Mouse (Mus musculus) neural tube, embryonic 12.5 days (tissue): ENCODE measurements around the gene Pidd1. TPM values are rescaled to one million over a fixed set of nuclear protein-coding genes. Genes with fewer than 3 reads are reported as not detected.

Source experiments
- ATAC-seq: fragments of 200-750 bp; cut with Nextera tagmentation; 2 replicates; pipeline ENCODE4 v1.8.0; 2017; ENCODE audit warnings: low read depth, mild to moderate bottlenecking, moderate TSS enrichment, moderate library complexity; ENCODE audit not compliant: low FRiP score
- H3K27ac ChIP-seq: fragments of 300-500 bp; sonication (generic); 2 replicates; pipeline ENCODE4 v1.5.1; 2016
- H3K27me3 ChIP-seq: fragments of 300-500 bp; sonication (generic); replicated peaks from 2 replicates; pipeline ENCODE4 v1.6.1; 2016; ENCODE audit warnings: mild to moderate bottlenecking
- H3K36me3 ChIP-seq: fragments of 300-500 bp; sonication (generic); 2 replicates; pipeline ENCODE4 v1.6.1; 2016; ENCODE audit warnings: mild to moderate bottlenecking
- H3K4me1 ChIP-seq: fragments of 300-500 bp; sonication (generic); 2 replicates; pipeline ENCODE4 v1.6.1; 2016
- H3K4me2 ChIP-seq: fragments of 300-500 bp; sonication (generic); replicated peaks from 2 replicates; pipeline ENCODE4 v1.6.1; 2016; ENCODE audit warnings: mild to moderate bottlenecking
- H3K4me3 ChIP-seq: fragments of 300-500 bp; sonication (generic); 2 replicates; pipeline ENCODE4 v1.5.1; 2016
- H3K9ac ChIP-seq: fragments of 300-500 bp; sonication (generic); 2 replicates; pipeline ENCODE4 v1.6.1; 2016; ENCODE audit warnings: mild to moderate bottlenecking
- H3K9me3 ChIP-seq: fragments of 300-500 bp; sonication (generic); 2 replicates; pipeline ENCODE4 v1.6.1; 2016; ENCODE audit warnings: mild to moderate bottlenecking
- WGBS: fragments of 180-500 bp; shearing (Covaris S2); methylation state at CpG from one replicate; pipeline ENCODE4 v1.1.7; 2016; 5-methylcytosine and 5-hydroxymethylcytosine counted together
- polyA plus RNA-seq: library from polyadenylated mRNA; unstranded; fragments of >200 nt; fragmentation: Nextera tagmentation; extraction: Ambion mirVana; gene quantifications from 2 replicates; pipeline ENCODE4 v1.2.1, GENCODE M21; 2016

The Pidd1 gene
- polyA plus RNA-seq, 1 experiment from 2014 or later, result 9.8 TPM

GRCm38 (mm10) chr7:141438201-141438968 lies 5.4 kb downstream of the Pidd1 start:
- WGBS, result 95% methylated on average over 12 of the region's 12 CpGs
- Histone ChIP-seq H3K4me3 (no peak overlapping the region), H3K27me3 (no peaks in the 10 kb centered on the region), H3K9me3 (no peaks in the 10 kb centered on the region), H3K4me1 (peaks cover 60% of the 10 kb centered on the region), H3K9ac (0 out of 2 replicates have a peak overlapping the region, but pooled peaks have one; percentile 17), H3K27ac (no peak overlapping the region), H3K4me2 (no peak overlapping the region), H3K36me3 (peaks cover 34% of the 10 kb centered on the region)
- ATAC-seq, result no peak

DNA sequence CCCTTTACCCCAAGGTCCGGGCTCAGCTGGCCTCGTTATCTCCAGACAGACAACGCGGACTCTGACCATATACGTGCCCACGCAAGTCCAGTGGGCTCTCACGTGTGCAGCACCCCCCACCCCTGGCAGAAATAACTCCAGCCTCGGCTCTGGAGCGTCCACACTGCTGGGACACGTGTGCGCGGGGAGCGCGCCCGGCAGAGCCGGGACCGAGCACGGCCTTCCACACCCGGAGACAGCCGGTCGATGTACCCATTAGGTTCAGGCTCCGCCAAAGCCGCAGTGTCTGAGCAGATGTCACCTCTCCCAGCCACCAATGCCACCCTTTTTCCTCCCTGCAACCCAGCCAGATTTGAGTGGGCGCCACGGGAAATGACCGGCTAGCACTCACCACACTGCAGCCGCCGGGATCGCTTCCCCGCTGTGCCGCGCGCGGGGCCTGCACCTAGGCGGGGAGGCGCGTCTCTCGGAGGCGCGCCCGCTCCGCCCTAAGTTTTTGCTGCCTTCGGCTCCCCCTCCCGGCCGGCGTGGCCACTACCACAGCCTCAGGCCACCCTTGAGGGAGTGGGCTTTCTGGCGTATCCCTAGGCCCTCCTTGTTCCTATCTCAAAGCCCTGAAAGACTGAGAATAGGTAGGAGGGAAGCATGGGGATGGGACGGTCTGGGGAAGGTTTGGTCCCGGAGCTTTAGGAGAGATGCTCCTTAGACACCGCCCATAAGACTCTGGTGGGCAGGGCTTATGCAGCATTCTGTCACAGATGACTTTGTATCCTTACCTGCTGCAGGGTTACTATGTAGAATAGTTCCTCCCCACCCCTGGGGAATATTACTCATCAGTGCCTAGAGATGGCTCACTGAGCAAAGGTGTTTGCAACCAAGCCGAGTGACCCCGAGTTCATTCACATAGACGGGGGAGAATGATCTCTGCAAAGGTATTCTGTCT lies 6.4 kb downstream of the Pidd1 start, which contains the start of gene Slc25a22:
TSS of gene Slc25a22 (minus strand) at position 715 of the 943 bp plus-strand sequence.
- Histone ChIP-seq H3K27me3 (no peaks in the 10 kb centered on the region), H3K4me1 (peaks cover 54% of the 10 kb centered on the region), H3K9me3 (no peaks in the 10 kb centered on the region), H3K9ac (peak within 1 kb of the TSS; percentile 76), H3K36me3 (peaks cover 42% of the 10 kb centered on the region), H3K4me2 (peak within 1 kb of the TSS; percentile 89), H3K4me3 (peak within 1 kb of the TSS; percentile 56), H3K27ac (0 out of 2 replicates have a peak within 1 kb of the TSS, but pooled peaks have one; percentile 6)
- ATAC-seq, result peak; percentile 72
- WGBS, result 6% methylated on average over 53 of the region's 53 CpGs

DNA sequence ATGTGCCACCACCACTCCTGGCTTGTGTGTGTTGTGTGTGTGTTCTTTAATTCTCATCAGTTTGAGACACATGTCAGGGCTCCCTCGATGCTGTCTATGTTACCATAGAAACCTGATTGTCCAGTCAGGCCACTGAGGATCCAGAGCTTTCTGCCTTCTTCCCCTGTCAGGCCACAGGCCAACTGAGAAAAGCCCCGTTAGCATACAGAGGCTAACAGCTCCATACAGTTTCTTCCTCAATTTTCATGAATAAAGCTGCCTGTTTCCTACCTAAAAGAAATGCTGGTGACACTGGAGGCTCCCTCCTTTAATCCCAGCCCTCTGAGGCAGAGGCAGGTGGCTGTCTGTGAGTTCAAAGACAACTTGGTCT lies 7.3 kb downstream of the Pidd1 start:
- Histone ChIP-seq H3K27ac (no peak overlapping the region), H3K36me3 (peaks cover 51% of the 10 kb centered on the region), H3K9me3 (no peaks in the 10 kb centered on the region), H3K27me3 (no peaks in the 10 kb centered on the region), H3K4me2 (peak overlapping the region; percentile 89), H3K4me3 (peak overlapping the region; percentile 56), H3K9ac (peak overlapping the region; percentile 76), H3K4me1 (peaks cover 45% of the 10 kb centered on the region)
- 62% methylated on average over 2 of the region's 2 CpGs for WGBS
- ATAC-seq, result no peak

DNA sequence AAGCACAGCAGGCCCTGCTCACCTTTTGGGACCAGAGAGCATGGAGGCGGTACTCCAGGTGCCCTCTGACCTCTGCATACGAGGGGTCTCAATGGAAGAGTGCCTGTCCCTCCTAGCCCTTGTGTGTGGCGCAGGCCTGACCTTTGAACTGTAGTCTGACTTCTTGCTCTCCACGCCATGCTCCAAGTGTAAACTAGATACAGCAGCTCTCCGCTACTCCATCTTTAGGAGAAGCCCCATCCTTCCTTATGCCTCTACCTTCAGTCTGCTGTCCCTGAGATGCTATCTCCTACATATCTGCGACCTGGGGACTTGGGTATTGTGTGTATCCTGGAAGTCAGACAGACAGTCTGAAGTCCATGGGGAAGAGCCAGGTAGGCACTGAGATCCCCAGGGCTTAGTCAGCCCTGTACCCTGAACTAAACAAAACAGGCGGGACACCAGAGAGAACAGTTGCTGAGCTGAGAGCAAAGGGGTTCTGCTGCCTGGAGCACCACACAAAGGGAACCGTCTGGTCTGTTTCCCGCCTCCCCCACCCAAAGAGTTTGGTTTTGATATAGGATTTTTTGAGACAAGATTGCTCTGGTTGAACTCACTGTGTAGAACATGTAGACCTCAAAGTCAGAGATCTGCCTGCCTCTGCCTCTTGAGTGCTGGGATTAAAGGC lies 7.8 kb downstream of the Pidd1 start:
- Histone ChIP-seq H3K27me3 (no peaks in the 10 kb centered on the region), H3K27ac (no peak overlapping the region), H3K4me3 (no peak overlapping the region), H3K36me3 (peaks cover 52% of the 10 kb centered on the region), H3K9me3 (no peaks in the 10 kb centered on the region), H3K4me1 (peaks cover 45% of the 10 kb centered on the region), H3K4me2 (peak overlapping the region; percentile 89), H3K9ac (no peak overlapping the region)
- whole genome bisulfite sequencing, result 78% methylated on average over 9 of the region's 9 CpGs
- ATAC-seq, result no peak

- Histone ChIP-seq H3K9ac (peak overlapping the region; percentile 72), H3K9me3 (no peaks in the 10 kb centered on the region), H3K27ac (peak overlapping the region; percentile 57; the same call in 1 of the 2 replicates), H3K36me3 (peaks cover 54% of the 10 kb centered on the region), H3K27me3 (no peaks in the 10 kb centered on the region), H3K4me1 (peaks cover 47% of the 10 kb centered on the region), H3K4me2 (peak overlapping the region; percentile 87), H3K4me3 (peak overlapping the region; percentile 49)
- 0 out of 2 replicates have a peak, but pooled peaks have one; percentile 13 for ATAC-seq
- 4% methylated on average over 17 of the region's 17 CpGs for WGBS
These were observed 8.5 kb downstream of the Pidd1 start for GRCm38 (mm10) chr7:141435129-141435855.

DNA sequence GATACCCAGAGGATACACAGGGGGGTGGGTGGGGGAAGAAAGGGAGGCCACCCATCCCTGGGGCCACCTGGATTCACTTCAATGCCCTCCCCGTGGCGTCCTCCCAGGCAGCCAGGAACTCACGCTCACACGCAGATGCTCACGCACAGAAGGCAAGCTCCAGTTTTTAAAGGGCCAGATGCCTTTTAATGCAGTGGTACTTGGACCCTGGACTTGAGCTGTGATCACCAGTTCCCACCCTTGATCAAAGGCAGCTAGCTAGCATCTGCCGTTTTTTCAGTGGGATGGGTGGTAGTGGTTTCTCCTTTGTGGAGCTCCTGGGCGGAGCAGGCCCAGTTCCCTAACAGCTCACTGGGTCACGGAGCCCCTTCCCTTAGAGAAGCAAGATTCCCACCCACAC lies 9.4 kb downstream of the Pidd1 start:
- peak overlapping the region; percentile 72 for H3K9ac ChIP-seq
- H3K4me1 ChIP-seq, result peaks cover 55% of the 10 kb centered on the region
- H3K36me3 ChIP-seq, result peaks cover 48% of the 10 kb centered on the region
- H3K4me2 ChIP-seq, result peak overlapping the region; percentile 87
- H3K9me3 ChIP-seq, result no peaks in the 10 kb centered on the region
- ATAC-seq, result 0 out of 2 replicates have a peak, but pooled peaks have one; percentile 8
- no peaks in the 10 kb centered on the region for H3K27me3 ChIP-seq
- WGBS, result 11% methylated on average over 8 of the region's 8 CpGs
- H3K27ac ChIP-seq, result peak overlapping the region; percentile 57; the same call in 1 of the 2 replicates
- peak overlapping the region; percentile 49 for H3K4me3 ChIP-seq

GRCm38 (mm10) chr7:141433517-141434400 lies 10.1 kb downstream of the Pidd1 start:
- H3K36me3 ChIP-seq, result peaks cover 41% of the 10 kb centered on the region
- 75% methylated on average over 15 of the region's 15 CpGs for WGBS
- H3K4me2 ChIP-seq, result peak overlapping the region; percentile 87
- H3K4me3 ChIP-seq, result peak overlapping the region; percentile 49
- H3K9me3 ChIP-seq, result no peaks in the 10 kb centered on the region
- peak overlapping the region; percentile 72 for H3K9ac ChIP-seq
- H3K27me3 ChIP-seq, result no peaks in the 10 kb centered on the region
- H3K27ac ChIP-seq, result no peak overlapping the region
- H3K4me1 ChIP-seq, result peaks cover 62% of the 10 kb centered on the region
- no peak for ATAC-seq

DNA sequence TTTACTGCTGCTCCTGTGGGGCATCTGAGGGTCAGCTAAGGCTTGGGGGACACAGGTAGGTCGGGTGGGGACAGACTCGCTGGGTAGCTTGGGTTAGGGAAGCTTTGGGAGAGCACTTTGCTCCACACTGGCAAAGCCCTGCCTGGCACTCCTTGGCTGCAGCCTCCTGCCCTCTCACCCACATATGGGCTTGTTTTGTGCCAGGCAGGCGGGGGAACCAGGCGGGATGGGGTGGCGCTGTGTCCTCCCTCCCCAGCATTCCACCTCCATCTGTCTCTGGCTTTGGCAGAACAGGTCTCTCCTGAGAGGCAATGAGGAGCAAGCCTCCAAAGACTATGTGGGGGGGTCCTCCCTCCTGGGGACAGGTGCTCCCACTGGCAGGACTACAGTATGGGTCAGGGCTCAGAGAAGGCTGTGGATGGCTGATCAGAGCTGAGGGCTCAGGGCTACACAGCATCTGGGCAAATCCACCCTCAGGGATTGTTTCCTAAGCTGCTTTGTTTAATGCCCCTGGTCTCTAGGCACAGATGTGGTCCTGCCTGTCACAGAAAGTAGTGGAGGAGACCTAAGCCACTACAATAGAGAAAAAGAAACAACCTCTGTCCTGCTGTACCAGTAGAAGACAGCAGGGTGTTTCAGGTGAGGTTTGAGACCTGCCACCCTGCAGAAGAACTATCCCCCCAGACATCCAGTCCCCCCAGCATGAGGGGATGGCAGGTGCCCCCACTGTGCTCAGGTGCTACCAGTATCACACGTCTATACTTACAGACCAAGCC lies 10.9 kb downstream of the Pidd1 start:
- H3K9ac ChIP-seq, result peak overlapping the region; percentile 72; the same call in 1 of the 2 replicates
- 83% methylated on average over 6 of the region's 6 CpGs for WGBS
- no peak overlapping the region for H3K27ac ChIP-seq
- no peak for ATAC-seq
- H3K27me3 ChIP-seq, result no peaks in the 10 kb centered on the region
- H3K4me2 ChIP-seq, result peak overlapping the region; percentile 87
- H3K4me1 ChIP-seq, result peaks cover 68% of the 10 kb centered on the region
- H3K9me3 ChIP-seq, result no peaks in the 10 kb centered on the region
- peaks cover 36% of the 10 kb centered on the region for H3K36me3 ChIP-seq
- H3K4me3 ChIP-seq, result no peak overlapping the region

DNA sequence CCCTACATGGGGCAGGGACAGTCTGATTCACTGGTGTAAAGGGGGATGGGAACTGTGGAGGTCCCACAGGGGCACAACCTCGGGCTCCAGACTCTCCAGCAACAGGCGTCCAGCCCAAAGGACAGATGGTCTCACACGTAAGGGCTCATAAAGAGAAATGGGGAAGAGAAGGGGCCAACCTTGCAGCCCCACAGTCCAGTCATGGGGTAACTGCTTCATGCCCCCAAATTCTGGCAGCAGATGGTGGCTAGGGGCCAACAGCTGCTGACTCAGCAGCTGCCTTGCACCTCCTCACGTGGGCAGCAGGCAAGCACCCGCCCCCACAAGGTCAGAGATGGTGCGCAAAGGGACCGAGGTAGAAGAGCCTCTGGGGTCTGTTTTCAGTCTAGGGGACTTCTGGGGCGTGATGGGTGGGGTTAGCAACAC lies 11.6 kb downstream of the Pidd1 start:
- H3K27ac ChIP-seq, result no peak overlapping the region
- peaks cover 38% of the 10 kb centered on the region for H3K36me3 ChIP-seq
- no peaks in the 10 kb centered on the region for H3K9me3 ChIP-seq
- no peak overlapping the region for H3K9ac ChIP-seq
- H3K4me2 ChIP-seq, result no peak overlapping the region
- H3K27me3 ChIP-seq, result no peaks in the 10 kb centered on the region
- no peak for ATAC-seq
- peaks cover 63% of the 10 kb centered on the region for H3K4me1 ChIP-seq
- 81% methylated on average over 8 of the region's 8 CpGs for WGBS
- no peak overlapping the region for H3K4me3 ChIP-seq
